Mouse (Mus musculus) liver, embryonic 14.5 days (tissue): Measurements from ENCODE around the gene Bri3. TPM values are rescaled to one million over a fixed set of nuclear protein-coding genes. Genes with fewer than 3 reads are reported as not detected.
A peak's percentile ranks its signal among the peaks of the same experiment; 100 is the strongest.

Source experiments
- ATAC-seq: fragments of 200-750 bp; cut with Nextera tagmentation; 2 replicates; pipeline ENCODE4 v1.8.0; 2017; ENCODE audit warnings: moderate number of reproducible peaks, mild to moderate bottlenecking, moderate library complexity; ENCODE audit not compliant: insufficient read depth
- DNase-seq, 3 experiments: peaks; one replicate each; pipeline ENCODE4 v3.0.0-alpha.2; 2012 to 2013; ENCODE audit warnings: low read depth in 3 of 3, low spot score in 3 of 3
- H3K27ac ChIP-seq: fragments of 300-500 bp; sonication (generic); 2 replicates; pipeline ENCODE4 v1.5.1; 2014; ENCODE audit warnings: moderate library complexity, mild to moderate bottlenecking, control low read depth, inconsistent platforms
- H3K27me3 ChIP-seq: fragments of 300-500 bp; sonication (generic); 2 replicates; pipeline ENCODE4 v1.6.1; 2014; ENCODE audit warnings: mild to moderate bottlenecking, low read length, moderate library complexity; ENCODE audit not compliant: control insufficient read depth, insufficient read depth
- H3K36me3 ChIP-seq: fragments of 300-500 bp; sonication (generic); replicated peaks from 2 replicates; pipeline ENCODE4 v1.6.1; 2014; ENCODE audit warnings: low read depth; ENCODE audit not compliant: control insufficient read depth, insufficient read depth
- H3K4me1 ChIP-seq, 2 experiments: fragments of 200-500 bp in 1 of 2; fragments of 300-500 bp in 1 of 2; sonication (generic) in 1 of 2; replicated peaks; 2 replicates each; pipeline ENCODE4 v1.6.1; 2012 to 2014; ENCODE audit warnings: antibody characterized with exemption in 1 of 2, inconsistent platforms in 1 of 2, low read length in 1 of 2; ENCODE audit not compliant: control insufficient read depth in 2 of 2, insufficient read depth in 2 of 2
- H3K4me2 ChIP-seq: fragments of 300-500 bp; sonication (generic); 2 replicates; pipeline ENCODE4 v1.6.1; 2014; ENCODE audit warnings: low read depth, mild to moderate bottlenecking, control low read depth, moderate library complexity
- H3K4me3 ChIP-seq, 2 experiments: fragments of 200-500 bp in 1 of 2; fragments of 300-500 bp in 1 of 2; sonication (generic) in 1 of 2; 2 replicates each; pipeline ENCODE4 v1.5.1; 2012 to 2014; ENCODE audit warnings: low read depth in 2 of 2, low read length in 2 of 2, mild to moderate bottlenecking in 2 of 2, control low read depth in 1 of 2, inconsistent platforms in 1 of 2, moderate library complexity in 1 of 2; ENCODE audit not compliant: insufficient read depth in 1 of 2
- H3K9ac ChIP-seq: fragments of 300-500 bp; sonication (generic); replicated peaks from 2 replicates; pipeline ENCODE4 v1.6.1; 2014; ENCODE audit warnings: mild to moderate bottlenecking, control low read depth, moderate library complexity
- H3K9me3 ChIP-seq: fragments of 300-500 bp; sonication (generic); 2 replicates; pipeline ENCODE4 v1.6.1; 2016; ENCODE audit warnings: low read length, mixed read lengths; ENCODE audit not compliant: control insufficient read depth
- CTCF ChIP-seq: IDR thresholded peaks from 2 replicates; pipeline ENCODE4 v1.5.1; 2016; ENCODE audit warnings: antibody characterized with exemption, low read depth, control low read depth
- EP300 ChIP-seq: IDR thresholded peaks from 2 replicates; pipeline ENCODE4 v1.6.1; 2016; ENCODE audit warnings: antibody characterized with exemption, low read depth
- WGBS: fragments of 180-500 bp; shearing (Covaris S2); extraction: QIAGEN DNeasy Blood & Tissue Kit; methylation state at CpG from one replicate; pipeline ENCODE4 v1.1.7; 2014; ENCODE audit not compliant: insufficient replicate concordance; 5-methylcytosine and 5-hydroxymethylcytosine counted together
- polyA plus RNA-seq, 2 experiments: library from polyadenylated mRNA; depleted of rRNA in 1 of 2; stranded (reverse) in 1 of 2; unstranded in 1 of 2; fragments of >200 nt; fragmentation: Nextera tagmentation in 1 of 2; extraction: Ambion mirVana in 1 of 2; gene quantifications; 2 replicates each; pipeline versions ENCODE4 v1.2.1 to v1.2.3; 2012 to 2014

Gene Bri3
- polyA plus RNA-seq, 2 experiments: 12.1 to 15.9 TPM

DNA sequence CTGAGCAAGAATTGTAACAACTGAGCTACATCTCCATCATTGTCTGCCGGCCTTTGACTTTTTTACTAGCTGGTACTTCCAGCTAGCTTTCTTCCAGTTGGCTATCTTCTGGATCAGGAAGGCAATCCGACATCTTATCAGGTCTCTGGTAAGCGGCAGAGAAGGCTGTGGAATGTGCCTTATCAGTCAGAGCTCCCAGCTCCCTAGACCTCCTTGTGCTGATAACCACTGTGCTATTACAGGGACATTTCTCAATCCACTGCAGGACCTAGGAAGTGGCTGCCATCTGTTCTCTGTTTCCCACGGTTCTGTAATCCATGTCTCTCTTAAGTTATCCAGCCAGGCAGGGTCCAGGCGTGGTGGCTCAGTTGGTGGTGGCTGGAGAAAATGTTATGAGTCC lies 27.5 kb downstream of the Bri3 start:
- DNase-seq: no peak
- Histone ChIP-seq H3K27me3 (no peaks in the 10 kb centered on the region), H3K4me2 (no peak overlapping the region), H3K4me1 (peaks cover 0 to 6% of the 10 kb centered on the region in 2 experiments; a peak in 3 of 4 replicates), H3K9me3 (no peaks in the 10 kb centered on the region), H3K27ac (no peak overlapping the region), H3K36me3 (no peaks in the 10 kb centered on the region), H3K9ac (no peak overlapping the region), H3K4me3 (no peak overlapping the region)
- no peak for ATAC-seq
- WGBS: 21% methylated on average over 5 of the region's 5 CpGs
- TF ChIP-seq EP300 (no peak), CTCF (no peak)

DNA sequence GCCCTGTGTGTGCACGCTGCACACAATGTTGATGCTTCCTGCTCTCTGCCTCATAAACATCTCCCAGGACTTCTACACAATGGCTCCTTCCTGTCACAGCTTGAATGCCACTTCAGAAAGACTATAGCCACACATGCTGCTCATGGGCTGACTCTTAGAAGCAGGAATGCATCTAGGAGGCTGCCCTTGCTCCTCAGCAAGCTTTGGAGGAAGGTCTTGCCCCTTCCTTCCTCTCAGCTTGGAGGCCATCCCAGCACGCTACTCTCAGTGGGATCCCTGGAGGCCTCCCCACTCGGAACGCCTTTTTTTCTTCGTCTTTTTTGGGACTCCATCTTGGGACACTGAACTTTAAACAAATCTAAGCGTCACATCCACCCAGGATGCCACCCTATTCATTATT lies 30.7 kb downstream of the Bri3 start:
- 49% methylated on average over 6 of the region's 6 CpGs for WGBS
- ATAC-seq (no peak), DNase-seq (no peak)
- TF ChIP-seq EP300 (no peak), CTCF (no peak)
- Histone ChIP-seq H3K9ac (no peak overlapping the region), H3K4me3 (no peak overlapping the region), H3K36me3 (no peaks in the 10 kb centered on the region), H3K27me3 (no peaks in the 10 kb centered on the region), H3K27ac (no peak overlapping the region), H3K9me3 (no peaks in the 10 kb centered on the region), H3K4me2 (no peak overlapping the region), H3K4me1 (peaks cover 0 to 6% of the 10 kb centered on the region in 2 experiments; a peak in 3 of 4 replicates)

DNA sequence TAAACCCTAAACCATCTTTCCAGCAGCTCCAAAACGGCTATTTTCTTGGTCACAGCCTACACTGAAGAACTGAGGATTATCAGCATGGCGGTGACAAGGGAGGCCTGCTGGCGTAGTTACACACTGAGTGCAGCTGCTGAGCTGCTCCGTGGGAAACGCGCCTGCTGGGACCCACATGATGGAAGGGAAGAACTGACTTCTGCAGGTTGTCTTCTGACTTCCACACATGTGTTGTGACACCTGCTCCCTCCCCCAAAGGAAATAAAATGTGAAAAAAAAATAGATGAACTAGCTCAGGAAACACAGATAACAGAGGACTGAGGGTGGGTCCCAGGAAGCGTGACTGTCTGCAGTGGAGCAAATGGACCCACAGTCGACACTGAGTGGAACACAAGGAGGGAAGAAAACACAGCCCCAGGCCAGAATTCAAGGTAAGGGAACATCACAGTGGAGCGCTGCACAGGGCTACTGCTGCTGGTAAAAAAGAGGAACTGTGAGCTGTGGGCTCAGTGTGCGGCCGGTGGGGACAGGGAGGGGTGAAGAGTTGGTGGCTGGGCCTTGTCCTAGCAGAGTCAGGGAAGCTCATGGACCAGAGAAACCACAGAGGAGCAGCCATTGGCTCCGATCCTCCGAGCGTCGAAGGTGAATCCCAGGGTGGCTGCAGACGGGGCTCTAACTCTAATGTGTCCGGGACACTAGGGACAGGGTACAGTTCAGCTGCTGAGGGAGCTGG lies 32.8 kb downstream of the Bri3 start:
- Histone ChIP-seq H3K36me3 (no peaks in the 10 kb centered on the region), H3K4me3 (no peak overlapping the region), H3K27ac (no peak overlapping the region), H3K4me1 (no peaks in the 10 kb centered on the region), H3K9ac (no peak overlapping the region), H3K4me2 (no peak overlapping the region), H3K9me3 (no peaks in the 10 kb centered on the region), H3K27me3 (no peaks in the 10 kb centered on the region)
- ATAC-seq: no peak
- no peak for DNase-seq
- 29% methylated on average over 17 of the region's 17 CpGs for WGBS
- no peak for TF ChIP-seq EP300
- TF ChIP-seq CTCF: no peak

DNA sequence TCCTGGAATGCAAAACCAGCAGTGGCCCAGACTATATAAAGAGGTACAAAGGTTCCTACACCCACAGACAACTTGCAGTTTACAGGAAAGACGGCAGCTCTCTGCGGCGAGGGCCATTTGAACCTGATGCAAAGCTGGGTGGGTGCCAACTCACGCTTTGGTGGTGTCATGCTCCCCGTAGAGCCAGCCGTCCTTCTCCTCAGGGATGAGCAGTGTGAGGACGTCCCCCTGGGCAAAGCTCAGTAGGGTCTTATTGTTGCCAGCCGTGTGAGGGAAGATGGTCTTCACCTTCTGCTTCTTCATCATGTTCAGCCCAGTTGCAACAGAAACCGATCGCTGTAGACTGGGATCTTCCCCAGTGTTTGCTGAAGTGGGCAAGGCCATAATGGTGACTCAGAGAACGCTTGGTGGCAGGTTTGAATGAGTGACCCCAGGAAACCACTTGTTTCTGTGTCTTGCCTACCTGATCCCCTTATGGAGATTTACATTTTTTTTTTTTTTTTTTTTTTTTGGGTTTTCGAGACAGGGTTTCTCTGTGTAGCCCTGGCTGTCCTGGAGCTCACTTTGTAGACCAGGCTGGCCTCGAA lies 34.2 kb downstream of the Bri3 start:
- TF ChIP-seq CTCF (no peak), EP300 (no peak)
- Histone ChIP-seq H3K36me3 (no peaks in the 10 kb centered on the region), H3K9me3 (no peaks in the 10 kb centered on the region), H3K27me3 (no peaks in the 10 kb centered on the region), H3K9ac (no peak overlapping the region), H3K4me1 (no peaks in the 10 kb centered on the region), H3K4me2 (no peak overlapping the region), H3K4me3 (no peak overlapping the region), H3K27ac (no peak overlapping the region)
- 72% methylated on average over 12 of the region's 13 CpGs for WGBS
- ATAC-seq (no peak), DNase-seq (no peak)

DNA sequence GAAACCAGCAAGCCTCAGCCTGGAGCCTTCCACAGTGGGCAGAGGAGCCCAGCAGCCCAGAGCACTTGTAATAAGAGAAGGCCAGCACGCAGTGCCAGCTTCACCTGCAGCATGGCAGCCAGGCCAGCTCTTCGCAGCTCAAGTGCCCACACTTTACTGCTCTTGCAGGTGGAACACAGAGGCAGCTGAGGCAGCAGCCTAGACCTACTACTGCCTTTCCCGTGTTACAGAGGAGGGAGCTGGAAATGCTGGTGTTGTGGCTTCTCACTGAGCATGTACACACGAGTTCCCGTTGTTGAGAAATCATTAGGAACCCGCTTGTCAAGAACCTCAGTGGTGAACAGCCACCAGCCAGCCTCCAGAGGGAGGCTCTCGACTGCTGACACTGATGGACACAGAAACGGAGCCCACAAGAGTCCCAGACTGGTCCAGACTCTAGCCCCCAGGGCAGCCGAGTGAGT lies 34.9 kb downstream of the Bri3 start:
- Histone ChIP-seq H3K27me3 (no peaks in the 10 kb centered on the region), H3K9me3 (no peaks in the 10 kb centered on the region), H3K4me1 (no peaks in the 10 kb centered on the region), H3K4me3 (no peak overlapping the region), H3K36me3 (no peaks in the 10 kb centered on the region), H3K4me2 (no peak overlapping the region), H3K27ac (no peak overlapping the region), H3K9ac (no peak overlapping the region)
- ATAC-seq (no peak), DNase-seq (no peak)
- TF ChIP-seq CTCF (peak; percentile 11; the same call in 1 of the 2 replicates), EP300 (no peak)
- 72% methylated on average over 9 of the region's 9 CpGs for WGBS
